Mouse (Mus musculus): ENCODE results near the gene Asb4. TPM values are rescaled to one million over a fixed set of nuclear protein-coding genes. Genes with fewer than 3 reads are reported as not detected.

Gene Asb4
- total RNA-seq, 2 experiments from 2014 or later: 0.25 to 1.1 TPM

GRCm38 (mm10) chr6:5379781-5380623, 3.2 kb upstream of the Asb4 start:
- Histone ChIP-seq H3K27ac (no peak overlapping the region), H3K4me3 (no peak overlapping the region)
- TF ChIP-seq CTCF (IDR thresholded peaks at IDR 0.05): no peak
- DNase-seq (ENCODE audit: extremely low spot score in 1 of 2, low spot score in 2 of 2): peak; percentile 41 to 46
- intact Hi-C loops (cut with DNase I): loop anchor here (5.0 to 10.0 kb wide), 7 partner anchors 223 to 1873 kb away; partner anchors contain the start of genes Peg10, Ppp1r9a and Sgce

GRCm38 (mm10) chr6:5380624-5381252, 2.4 kb upstream of the Asb4 start:
- no peak for DNase-seq (ENCODE audit: extremely low spot score in 1 of 2, low spot score in 2 of 2)
- H3K27ac ChIP-seq: no peak overlapping the region
- no peak for TF ChIP-seq CTCF (IDR thresholded peaks at IDR 0.05)
- H3K4me3 ChIP-seq: no peak overlapping the region
- intact Hi-C loops (cut with DNase I): loop anchor here (5.0 to 10.0 kb wide), 7 partner anchors 223 to 1873 kb away; partner anchors contain the start of genes Peg10, Ppp1r9a and Sgce

- no peak overlapping the region for H3K4me3 ChIP-seq
- intact Hi-C loops (cut with DNase I): loop anchor here (2.0 to 10.0 kb wide), 8 partner anchors 225 to 1875 kb away; partner anchors contain the start of genes Peg10, Ppp1r9a and Sgce
- DNase-seq (ENCODE audit: extremely low spot score in 1 of 2, low spot score in 2 of 2): no peak
- no peak overlapping the region for H3K27ac ChIP-seq
- no peak for TF ChIP-seq CTCF (IDR thresholded peaks at IDR 0.05)
These were observed 1.1 kb upstream of the Asb4 start for GRCm38 (mm10) chr6:5381918-5382582.

DNA sequence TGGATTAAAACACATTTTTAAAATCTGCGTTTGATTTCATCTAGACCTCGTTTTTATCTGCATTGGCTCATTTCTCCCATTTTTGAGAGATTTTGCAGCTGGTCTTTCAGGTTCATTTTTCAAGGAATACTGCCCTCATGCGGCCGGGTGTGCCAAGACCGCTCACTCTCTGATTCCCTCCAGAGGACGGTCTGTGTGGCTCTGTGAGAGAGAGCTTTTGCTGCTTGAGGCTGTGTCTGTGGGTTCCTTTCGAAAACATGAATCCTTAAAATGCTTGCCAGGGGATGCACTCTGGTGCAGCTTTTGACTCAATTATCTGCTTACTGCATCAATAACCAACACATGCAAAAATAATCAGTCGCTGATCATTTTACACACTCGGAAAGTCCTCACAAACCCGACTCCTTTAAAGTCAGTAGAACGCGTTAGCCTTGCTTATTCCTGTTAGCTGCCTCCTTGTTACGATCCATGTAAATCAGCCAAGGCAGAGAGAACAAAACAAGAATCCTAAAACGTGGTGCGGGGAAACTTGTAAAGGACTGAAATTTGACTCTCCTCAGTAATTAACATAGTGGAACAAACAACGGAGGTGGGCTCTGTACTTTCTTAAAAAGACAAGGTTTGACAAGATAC, 487 bp upstream of the Asb4 start:
- peak overlapping the region; percentile 41 for H3K4me3 ChIP-seq
- H3K27ac ChIP-seq: no peak overlapping the region
- peak; percentile 91 for TF ChIP-seq CTCF (IDR thresholded peaks at IDR 0.05)
- DNase-seq (ENCODE audit: extremely low spot score in 1 of 2, low spot score in 2 of 2): peak; percentile 83 to 87
- intact Hi-C loops (cut with DNase I): loop anchor here (2.0 to 10.0 kb wide), 8 partner anchors 225 to 1875 kb away; partner anchors contain the start of genes Peg10, Ppp1r9a and Sgce

GRCm38 (mm10) chr6:5384178-5384490, 948 bp downstream of the Asb4 start:
- peak; percentile 63 to 66 for DNase-seq (ENCODE audit: extremely low spot score in 1 of 2, low spot score in 2 of 2)
- Histone ChIP-seq H3K27ac (no peak overlapping the region), H3K4me3 (peak overlapping the region; percentile 5; the same call in 1 of the 2 replicates)
- intact Hi-C loops (cut with DNase I): loop anchor here (2.0 to 10.0 kb wide), 8 partner anchors 87 to 1877 kb away; partner anchors contain the start of genes Peg10, Ppp1r9a and Sgce
- peak; percentile 81 for TF ChIP-seq CTCF (IDR thresholded peaks at IDR 0.05)

- no peak for TF ChIP-seq CTCF (IDR thresholded peaks at IDR 0.05)
- Histone ChIP-seq H3K4me3 (no peak overlapping the region), H3K27ac (no peak overlapping the region)
- DNase-seq (ENCODE audit: extremely low spot score in 1 of 2, low spot score in 2 of 2): no peak
- intact Hi-C loops (cut with DNase I): loop anchor here (2.0 to 10.0 kb wide), 2 partner anchors 88 to 1750 kb away; no protein-coding TSS in a partner anchor
These were observed 2.0 kb downstream of the Asb4 start for GRCm38 (mm10) chr6:5385161-5385640.

- intact Hi-C loops (cut with DNase I): loop anchor here (10.0 kb wide), 1 partner anchor 1752 kb away; no protein-coding TSS in a partner anchor
- H3K27ac ChIP-seq: no peak overlapping the region
- no peak for DNase-seq (ENCODE audit: extremely low spot score in 1 of 2, low spot score in 2 of 2)
- H3K4me3 ChIP-seq: no peak overlapping the region
- no peak for TF ChIP-seq CTCF (IDR thresholded peaks at IDR 0.05)
These were observed 3.3 kb downstream of the Asb4 start for GRCm38 (mm10) chr6:5386486-5386885.

- Histone ChIP-seq H3K4me3 (no peak overlapping the region), H3K27ac (no peak overlapping the region)
- intact Hi-C loops (cut with DNase I): loop anchor here (10.0 kb wide), 1 partner anchor 1753 kb away; no protein-coding TSS in a partner anchor
- DNase-seq (ENCODE audit: extremely low spot score in 1 of 2, low spot score in 2 of 2): no peak
- TF ChIP-seq CTCF (IDR thresholded peaks at IDR 0.05): no peak
These were observed 4.2 kb downstream of the Asb4 start for GRCm38 (mm10) chr6:5387396-5387795.

GRCm38 (mm10) chr6:5390298-5390697, 7.1 kb downstream of the Asb4 start:
- no peak for DNase-seq (ENCODE audit: extremely low spot score in 1 of 2, low spot score in 2 of 2)
- Histone ChIP-seq H3K4me3 (peak overlapping the region; percentile 28), H3K27ac (no peak overlapping the region)
- intact Hi-C loops (cut with DNase I): no loop called here
- TF ChIP-seq CTCF (IDR thresholded peaks at IDR 0.05): no peak

DNA sequence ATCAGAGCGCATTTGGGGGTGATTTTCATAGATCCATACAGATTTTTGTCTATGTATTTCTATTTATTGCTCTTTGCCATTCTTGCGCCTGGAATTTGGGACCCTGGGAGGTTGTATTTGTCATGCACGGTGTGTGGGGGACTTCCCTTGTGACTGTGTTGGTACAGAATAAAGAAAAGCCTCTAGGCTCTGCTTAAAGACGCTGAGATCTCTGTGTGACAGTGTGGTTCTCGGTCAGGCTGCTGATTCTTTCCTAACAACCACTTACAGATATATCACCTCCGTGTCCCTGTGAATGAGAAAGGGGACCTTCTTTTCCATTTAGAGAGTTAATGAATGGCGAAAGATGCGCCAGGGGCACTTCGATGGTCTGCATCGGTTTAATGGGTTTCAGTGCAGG, 7.8 kb downstream of the Asb4 start:
- Histone ChIP-seq H3K4me3 (no peak overlapping the region; the same call in 1 of the 2 replicates), H3K27ac (no peak overlapping the region)
- no peak for DNase-seq (ENCODE audit: extremely low spot score in 1 of 2, low spot score in 2 of 2)
- TF ChIP-seq CTCF (IDR thresholded peaks at IDR 0.05): no peak
- intact Hi-C loops (cut with DNase I): no loop called here

DNA sequence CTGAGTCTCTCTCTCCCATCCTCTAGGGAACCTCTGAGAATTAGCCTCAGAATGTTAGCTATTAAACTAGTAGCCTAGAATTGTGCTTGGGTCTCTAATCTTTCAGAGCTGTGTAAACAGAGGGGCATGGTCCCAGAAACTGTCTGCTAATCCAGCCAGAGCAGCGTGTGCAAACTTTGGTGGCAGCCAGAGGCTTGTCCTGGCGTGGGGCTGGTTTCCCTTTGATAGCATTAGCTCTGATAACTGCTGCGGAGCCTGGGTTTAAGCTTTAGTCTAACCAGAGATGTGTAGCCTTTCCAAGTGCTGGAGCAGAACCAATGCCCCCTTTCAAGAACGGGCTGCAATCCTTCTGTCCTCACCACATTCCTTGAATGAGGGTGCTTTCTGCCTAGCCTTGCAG, 11.8 kb downstream of the Asb4 start:
- intact Hi-C loops (cut with DNase I): no loop called here
- DNase-seq (ENCODE audit: extremely low spot score in 1 of 2, low spot score in 2 of 2): no peak
- Histone ChIP-seq H3K27ac (no peak overlapping the region), H3K4me3 (no peak overlapping the region)
- TF ChIP-seq CTCF (IDR thresholded peaks at IDR 0.05): no peak

Measured in left cerebral cortex, adult 2 months (tissue).